Mouse (Mus musculus) common myeloid progenitor, adult 5-6 weeks (primary cell): ENCODE results near the gene Iba57. TPM values are rescaled to one million over a fixed set of nuclear protein-coding genes. Genes with fewer than 3 reads are reported as not detected.
A peak's percentile ranks its signal among the peaks of the same experiment; 100 is the strongest.

Experiments used
- ATAC-seq: replicated peaks from 2 replicates; pipeline ENCODE4 v1.8.0; 2016; ENCODE audit warnings: low read depth, mild to moderate bottlenecking, moderate TSS enrichment, inconsistent platforms; ENCODE audit not compliant: poor library complexity, severe bottlenecking
- total RNA-seq: library from RNA; stranded (forward); fragments of 200-1000, 187-1606 nt; gene quantifications from 2 replicates; pipeline ENCODE4 v1.2.3, GENCODE M21; 2017

Gene Iba57
- total RNA-seq, 1 experiment from 2014 or later, result 6.1 TPM

DNA sequence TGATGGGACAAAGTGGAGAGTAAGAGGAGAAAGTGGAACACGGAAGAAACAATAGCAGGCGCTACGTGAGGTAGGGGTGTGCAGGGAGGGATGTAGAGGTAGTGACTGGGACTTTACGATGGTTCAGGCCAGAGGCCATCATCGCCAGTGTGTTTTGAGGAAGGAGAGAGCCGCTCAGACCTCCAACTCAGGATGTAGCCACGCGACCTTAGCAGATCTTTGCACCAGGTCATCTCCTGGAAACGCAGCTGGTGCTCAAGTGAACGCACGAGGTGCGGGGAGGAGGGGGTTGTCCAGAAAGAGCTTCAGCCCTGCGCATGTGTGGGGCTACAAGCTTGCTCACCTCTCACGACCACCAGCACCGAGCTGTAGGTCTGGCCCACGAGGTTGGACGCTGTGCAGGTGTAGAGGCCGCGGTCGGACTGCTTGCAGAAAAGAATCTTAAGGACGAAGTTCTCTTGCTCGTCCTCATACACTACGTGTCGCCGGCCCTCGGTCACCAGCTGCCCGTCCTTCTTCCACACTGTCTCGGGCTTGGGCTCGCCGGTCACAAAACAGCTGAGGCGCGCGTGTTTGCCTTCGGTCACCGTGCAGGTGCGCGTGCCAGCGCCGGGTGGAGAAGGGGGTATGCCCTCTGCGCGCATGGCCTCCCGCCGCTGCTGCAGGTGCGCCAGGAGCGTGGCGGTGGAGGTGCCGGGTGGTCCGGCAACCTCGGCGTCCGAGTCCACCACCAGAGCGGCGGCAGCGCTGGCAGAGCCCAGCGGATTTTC is 28.3 kb downstream of the Iba57 start:
- ATAC-seq, result no peak

DNA sequence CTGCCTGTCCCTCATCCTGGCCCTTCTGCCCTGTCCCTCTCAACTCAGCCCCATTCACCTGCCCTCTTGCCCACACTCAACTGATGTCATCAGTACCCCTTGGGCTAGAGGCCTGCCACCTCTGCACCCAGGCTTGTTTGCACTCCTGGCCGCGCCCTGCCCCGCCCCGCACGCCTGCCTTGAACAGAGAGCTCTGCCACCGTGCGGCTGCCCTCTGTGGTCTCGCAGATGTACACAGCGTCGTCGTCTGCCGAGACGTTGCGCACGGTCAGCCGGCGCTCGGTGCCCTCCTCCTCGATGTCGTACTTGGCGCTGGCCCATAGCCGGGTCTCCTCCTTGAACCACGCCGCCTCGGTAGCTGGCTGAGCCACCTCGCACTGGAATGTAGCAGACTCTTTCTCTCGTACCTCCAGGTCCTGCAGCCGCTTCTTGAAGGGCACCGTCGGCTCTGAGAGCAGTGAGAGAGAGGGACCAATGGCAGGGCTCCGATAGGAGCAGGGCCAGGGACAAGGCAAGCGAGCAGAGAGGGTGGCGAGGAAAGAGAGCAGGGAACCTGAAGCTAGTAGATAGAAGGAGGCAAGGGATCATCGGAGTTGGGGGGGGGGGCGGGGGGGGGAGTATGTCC is 29.1 kb downstream of the Iba57 start:
- peak; percentile 36 for ATAC-seq

DNA sequence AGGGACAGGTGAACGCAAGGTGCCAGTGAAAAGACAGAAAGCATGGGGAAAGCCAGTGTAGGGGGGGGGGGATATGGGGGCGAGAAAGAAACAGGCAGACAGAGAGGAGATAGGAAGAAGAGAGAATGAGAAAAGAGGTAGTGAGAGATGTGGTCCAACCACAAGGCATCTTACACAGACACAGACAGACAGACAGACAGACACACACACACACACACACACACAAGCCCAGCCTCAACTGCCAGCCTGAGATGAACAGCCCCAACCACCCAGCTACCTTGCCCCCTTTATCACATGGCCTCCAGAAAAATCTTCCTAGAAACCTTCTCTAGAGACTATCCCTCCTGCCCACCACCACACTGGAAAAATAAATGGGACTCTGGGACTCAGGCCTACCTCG is 31.5 kb downstream of the Iba57 start:
- ATAC-seq, result no peak

DNA sequence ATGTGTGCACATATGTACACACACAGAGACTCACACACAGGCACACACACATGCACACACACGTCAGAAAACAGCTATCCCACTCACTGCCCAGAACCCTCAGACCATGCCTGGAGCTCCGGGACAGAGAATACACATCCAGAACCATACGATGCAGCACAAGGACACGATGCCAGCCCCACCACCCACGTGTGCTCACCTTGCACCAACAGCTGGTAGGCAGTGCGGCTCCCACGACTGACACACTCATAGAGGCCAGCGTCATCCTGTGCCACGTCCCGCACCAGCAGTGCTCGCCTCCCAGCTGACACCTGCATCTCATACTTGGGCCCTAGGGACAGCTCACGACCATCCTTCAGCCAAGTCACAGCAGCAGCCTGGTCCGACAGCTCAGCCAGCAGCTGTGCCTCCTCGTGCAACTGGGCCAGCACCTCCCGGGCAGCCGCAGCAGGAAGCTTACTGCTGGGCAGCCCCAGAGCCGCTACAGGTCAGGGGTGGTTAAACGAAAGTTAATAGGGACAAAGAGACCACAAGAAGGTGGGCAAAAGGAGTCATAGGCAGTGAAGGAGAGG is 32.1 kb downstream of the Iba57 start:
- ATAC-seq, result no peak

DNA sequence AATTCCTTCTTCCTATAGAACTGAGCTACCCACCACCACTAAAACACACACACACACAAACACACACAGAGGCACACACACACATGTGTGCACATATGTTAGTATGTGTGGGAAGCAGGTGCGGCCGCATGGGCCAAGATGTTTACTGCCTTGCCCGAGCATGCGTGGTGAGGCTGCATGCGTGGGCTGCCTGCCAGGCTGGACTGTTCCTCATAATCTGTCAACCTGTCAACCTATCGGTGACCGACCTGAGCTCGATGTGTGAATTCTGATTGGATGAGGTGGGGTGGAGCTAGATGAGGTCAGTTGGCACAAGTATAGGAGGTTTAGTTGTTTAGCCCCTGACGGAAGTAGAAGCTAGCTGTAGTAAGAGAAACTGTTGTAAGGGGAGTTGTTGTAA is 32.8 kb downstream of the Iba57 start:
- ATAC-seq, result no peak

DNA sequence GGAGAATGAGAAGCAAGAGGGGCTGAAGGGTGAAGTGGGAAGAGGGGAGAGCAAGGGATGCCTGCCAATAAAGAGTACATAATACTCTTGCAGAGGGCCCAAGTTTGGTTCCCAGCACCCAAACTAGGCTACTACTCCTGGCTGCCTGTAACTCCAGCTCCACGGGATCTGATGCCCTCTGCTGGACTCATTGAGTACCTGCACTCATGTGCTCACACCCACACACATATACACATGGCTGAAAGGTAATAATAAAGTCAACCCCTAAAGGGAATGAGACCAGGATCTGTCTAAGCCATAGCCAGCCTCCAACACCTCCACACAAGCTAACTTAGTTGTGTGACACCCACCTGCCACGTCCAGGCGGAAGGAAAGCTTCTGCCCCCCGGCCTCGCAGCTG is 57.6 kb downstream of the Iba57 start:
- no peak for ATAC-seq

Other genes starting within 250 kb of the Iba57 start
- gene Btnl10, start 245.8 kb downstream of the Iba57 start, total RNA-seq, result 3.8 and 5.9 TPM in 2 replicates
- gene Rnf187, start 224.8 kb downstream of the Iba57 start, total RNA-seq, result 88.5 and 107 TPM in 2 replicates
- gene Hist3h2ba, start 214.8 kb downstream of the Iba57 start, total RNA-seq, result 12.7 and 17.8 TPM in 2 replicates
- gene Hist3h2a, start 209.1 kb downstream of the Iba57 start, total RNA-seq, result 215 and 229 TPM in 2 replicates
- gene Trim17, start 209.1 kb downstream of the Iba57 start, total RNA-seq, result not detected in 2 replicates
- gene Trim11, start 185.6 kb downstream of the Iba57 start, total RNA-seq, result 14.8 and 16.9 TPM in 2 replicates
- gene Obscn, start 27.3 kb downstream of the Iba57 start, total RNA-seq, result 0.19 TPM in 1 of 2 replicates, not detected in the other
- gene Gjc2, start 19.5 kb upstream of the Iba57 start, total RNA-seq, result not detected in 2 replicates
- 26.8 and 36.6 TPM in 2 replicates for gene Guk1, start 28.5 kb upstream of the Iba57 start, total RNA-seq
- gene Mrpl55, start 38.7 kb upstream of the Iba57 start, total RNA-seq, result 49.7 and 68.8 TPM in 2 replicates
- gene 2310033P09Rik, start 44.6 kb upstream of the Iba57 start, total RNA-seq, result 16.6 and 18.6 TPM in 2 replicates
- gene Arf1, start 64.5 kb upstream of the Iba57 start, total RNA-seq, result 300 and 320 TPM in 2 replicates
- not detected in 2 replicates for gene Wnt3a, start 127.0 kb upstream of the Iba57 start, total RNA-seq
- not detected in 2 replicates for gene Wnt9a, start 143.2 kb upstream of the Iba57 start, total RNA-seq
- not detected in 2 replicates for gene Prss38, start 211.9 kb upstream of the Iba57 start, total RNA-seq